Mouse (Mus musculus) mammary gland, adult 2 months (tissue): ENCODE results near the gene Rrad. TPM values are rescaled to one million over a fixed set of nuclear protein-coding genes. Genes with fewer than 3 reads are reported as not detected.

ENCODE experiments used
- polyA plus RNA-seq: library from polyadenylated mRNA; depleted of rRNA; stranded (reverse); fragments of >200 nt; gene quantifications from 2 replicates; pipeline ENCODE4 v1.2.3, GENCODE M21; 2012; ENCODE audit warnings: low replicate concordance; rRNA removed

Rrad gene
- 7.4 and 16.4 TPM in 2 replicates for polyA plus RNA-seq

DNA sequence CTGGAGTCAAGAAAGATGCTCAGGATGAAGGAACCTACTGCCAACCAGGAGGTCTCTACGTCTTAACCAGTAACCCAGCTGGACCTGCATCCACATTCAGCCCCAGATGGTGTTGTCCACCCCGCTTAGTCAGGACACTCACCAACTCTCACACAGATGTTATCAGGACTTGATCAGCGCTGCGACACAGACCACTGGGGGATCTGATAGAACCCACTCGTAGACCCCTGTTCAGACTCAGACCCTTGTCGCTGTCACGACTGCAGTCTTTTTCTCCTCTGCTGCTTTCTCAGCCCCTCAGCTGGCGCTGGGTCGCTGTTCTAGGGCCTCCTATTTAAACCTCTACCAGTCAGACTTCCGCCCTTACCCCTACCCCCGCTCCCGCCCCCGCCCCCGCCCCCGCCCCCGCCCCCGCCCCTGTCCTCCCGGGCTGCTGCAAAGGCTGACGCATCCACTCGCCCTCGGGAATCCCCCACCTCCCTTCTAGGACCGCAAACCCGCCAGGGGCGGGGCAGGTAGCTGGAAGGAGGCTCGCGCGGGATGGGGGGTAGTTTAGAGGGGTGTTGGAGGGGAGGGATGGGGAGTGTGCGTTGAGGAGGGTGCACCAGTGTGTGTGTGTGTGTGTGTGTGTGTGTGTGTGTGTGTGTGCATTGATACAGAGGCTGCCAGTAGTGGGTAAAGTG is at the start of gene Rrad:
Rrad (minus strand) TSS at position 347 of the 683 bp plus-strand sequence.

DNA sequence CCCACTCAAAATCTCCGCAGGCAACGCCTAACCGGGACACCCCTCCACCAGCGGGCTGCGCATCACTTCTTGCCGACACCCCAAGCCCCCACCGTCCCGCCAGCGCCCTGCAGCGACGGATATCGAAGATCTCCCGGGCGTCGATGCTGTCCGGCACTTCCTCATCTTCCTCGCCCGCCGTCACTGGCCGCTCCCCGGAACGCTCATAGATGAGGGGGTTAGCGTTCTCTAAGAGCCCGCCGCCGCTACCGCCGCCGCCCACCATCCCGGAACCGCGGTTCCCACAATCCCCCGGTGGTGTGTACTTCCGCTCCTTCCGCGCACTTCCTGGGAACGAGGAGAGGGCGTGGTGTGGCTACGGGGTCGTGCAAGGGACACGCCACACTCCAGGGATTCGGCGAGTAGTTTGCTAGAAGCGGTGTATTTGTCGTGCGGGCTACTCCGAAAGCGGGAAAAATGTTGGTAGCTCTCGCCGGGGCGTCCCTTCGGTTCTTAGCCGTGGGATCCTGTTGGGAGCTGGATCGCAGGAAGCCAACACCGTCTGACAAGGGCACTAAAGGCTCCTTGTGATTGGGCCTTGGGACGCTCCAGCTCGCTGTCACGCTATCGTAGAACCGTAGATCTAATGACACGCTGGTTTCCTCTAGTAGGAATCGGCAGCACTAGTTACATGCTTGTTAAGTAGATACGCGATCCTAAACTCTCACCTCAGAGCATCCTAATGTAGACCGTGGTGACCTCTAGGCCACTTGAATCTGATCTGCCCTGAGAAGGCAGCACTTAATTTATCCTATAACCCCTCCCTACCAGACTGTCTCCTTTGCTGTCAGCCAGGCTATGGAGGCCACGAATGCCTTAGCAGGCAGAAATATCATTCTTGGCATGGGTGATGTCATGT is 10.5 kb upstream of the Rrad start, which contains the start of gene Ciao2b:
Ciao2b (minus strand) TSS at position 540 of the 898 bp plus-strand sequence.

DNA sequence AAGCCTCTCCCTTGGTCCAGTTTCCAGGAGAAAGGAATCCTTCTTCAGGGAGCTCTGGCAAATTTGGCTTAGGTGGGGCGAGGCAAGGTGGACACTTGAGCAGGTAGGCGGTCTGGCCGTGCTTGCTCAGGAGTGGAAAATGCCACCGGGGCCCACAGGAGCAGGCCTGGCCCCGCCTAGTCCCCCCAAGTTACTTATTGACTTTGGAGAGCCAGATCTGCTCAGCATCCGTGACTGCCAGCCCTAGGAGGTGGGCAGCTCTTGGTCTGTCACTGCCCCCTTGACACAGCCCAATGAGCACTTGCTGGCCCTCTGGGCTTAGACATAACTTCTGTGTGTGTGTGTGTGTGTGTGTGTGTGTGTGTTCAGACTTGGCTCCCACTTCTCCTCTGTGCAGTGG is 7.0 kb downstream of the Rrad start, which contains the start of gene Cdh16:
Cdh16 (minus strand) TSS at position 236 of the 400 bp plus-strand sequence.

DNA sequence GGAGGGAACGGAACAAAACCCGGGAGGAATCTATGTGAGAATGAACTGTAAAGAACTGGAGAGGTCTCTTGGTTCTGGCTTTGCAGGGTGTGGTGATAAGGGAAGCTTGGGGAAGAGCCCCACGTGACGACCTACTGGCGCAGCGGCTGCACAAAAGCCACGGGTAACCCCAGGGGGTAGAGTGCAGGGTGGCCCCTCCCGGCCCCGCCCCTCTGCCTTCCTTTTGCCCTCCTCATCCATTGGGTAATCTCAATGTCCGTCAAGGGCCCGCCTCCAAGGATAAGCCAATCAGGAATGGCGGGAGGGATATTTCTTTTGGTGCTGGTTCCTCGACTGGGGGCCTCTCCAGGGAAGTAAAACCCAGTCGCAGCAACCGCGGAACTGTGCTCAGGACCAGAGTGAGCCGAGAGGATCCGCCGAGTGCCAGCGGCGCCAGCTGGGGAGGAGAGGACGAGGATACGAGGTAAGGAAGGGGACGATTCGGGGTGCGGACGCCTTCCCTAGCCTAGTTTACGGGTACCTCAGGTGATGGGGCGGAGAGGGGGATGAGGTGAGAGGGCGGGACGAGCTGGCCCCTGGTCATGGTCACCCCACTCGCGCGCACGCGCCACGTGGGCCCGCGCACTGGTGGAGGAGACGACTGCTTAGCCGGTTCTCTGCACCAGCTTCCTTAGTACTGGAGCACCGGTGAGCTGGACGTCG is 39.8 kb downstream of the Rrad start, which contains the start of gene Pdp2:
Pdp2 (plus strand) TSS at position 319 of the 702 bp plus-strand sequence.

Other genes starting within 250 kb of the Rrad start
- gene Cmtm4, start 235.5 kb downstream of the Rrad start, polyA plus RNA-seq = 8.6 and 12.2 TPM in 2 replicates
- 8.6 and 20.6 TPM in 2 replicates for gene Dync1li2, start 188.3 kb downstream of the Rrad start, polyA plus RNA-seq
- 0.09 and 0.16 TPM in 2 replicates for gene Terb1, start 121.4 kb downstream of the Rrad start, polyA plus RNA-seq
- gene Nae1, start 96.7 kb downstream of the Rrad start, polyA plus RNA-seq = 5.0 and 16.3 TPM in 2 replicates
- 5.7 and 6.5 TPM in 2 replicates for gene Car7, start 96.6 kb downstream of the Rrad start, polyA plus RNA-seq
- gene Pdp2, start 39.9 kb downstream of the Rrad start, polyA plus RNA-seq = 7.0 and 9.4 TPM in 2 replicates
- gene Cdh16, start 6.9 kb downstream of the Rrad start, polyA plus RNA-seq = 0.04 and 0.37 TPM in 2 replicates
- gene Ciao2b, start 10.6 kb upstream of the Rrad start, polyA plus RNA-seq = 36.8 and 39.0 TPM in 2 replicates
- 0.81 TPM in 1 of 2 replicates, not detected in the other for gene Ces2a, start 102.7 kb upstream of the Rrad start, polyA plus RNA-seq
- 0.14 and 0.19 TPM in 2 replicates for gene Ces2b, start 200.2 kb upstream of the Rrad start, polyA plus RNA-seq
- 0.36 and 0.56 TPM in 2 replicates for gene Ces2c, start 215.7 kb upstream of the Rrad start, polyA plus RNA-seq